Mouse (Mus musculus): Measurements from ENCODE around the gene Ddc. TPM values are rescaled to one million over a fixed set of nuclear protein-coding genes. Genes with fewer than 3 reads are reported as not detected.

Gene Ddc
- polyA plus RNA-seq, 1 experiment from 2014 or later: 112 TPM

- Histone ChIP-seq H3K27ac (ENCODE audit: low read length) (no peak overlapping the region), H3K27me3 (ENCODE audit: control insufficient read depth, insufficient read depth, low read length) (no peaks in the 10 kb centered on the region), H3K4me3 (ENCODE audit: low read length) (no peak overlapping the region), H3K36me3 (ENCODE audit: control insufficient read depth, insufficient read depth) (no peaks in the 10 kb centered on the region), H3K4me1 (ENCODE audit: control insufficient read depth, insufficient read depth, low read length) (no peaks in the 10 kb centered on the region), H3K4me2 (ENCODE audit: low read depth, low read length) (no peak overlapping the region), H3K9me3 (replicated peaks; ENCODE audit: control insufficient read depth, low read length) (no peaks in the 10 kb centered on the region), H3K9ac (ENCODE audit: low read length) (no peak overlapping the region)
- no peak for ATAC-seq (replicated peaks; ENCODE audit: extremely low read depth, insufficient read depth, low FRiP score)
- WGBS: 87% methylated on average over 6 of the region's 6 CpGs
These were observed 119.6 kb downstream of the Ddc start for GRCm38 (mm10) chr11:11778345-11778744.

- no peaks in the 10 kb centered on the region for H3K36me3 ChIP-seq (ENCODE audit: control insufficient read depth, insufficient read depth)
- no peak for ATAC-seq (replicated peaks; ENCODE audit: extremely low read depth, insufficient read depth, low FRiP score)
- H3K9me3 ChIP-seq (replicated peaks; ENCODE audit: control insufficient read depth, low read length): no peaks in the 10 kb centered on the region
- H3K27me3 ChIP-seq (ENCODE audit: control insufficient read depth, insufficient read depth, low read length): no peaks in the 10 kb centered on the region
- no peak overlapping the region for H3K27ac ChIP-seq (ENCODE audit: low read length)
- H3K4me1 ChIP-seq (ENCODE audit: control insufficient read depth, insufficient read depth, low read length): no peaks in the 10 kb centered on the region
- WGBS: 85% methylated on average over 2 of the region's 2 CpGs
- no peak overlapping the region for H3K4me2 ChIP-seq (ENCODE audit: low read depth, low read length)
- H3K4me3 ChIP-seq (ENCODE audit: low read length): no peak overlapping the region
- H3K9ac ChIP-seq (ENCODE audit: low read length): no peak overlapping the region
These were observed 120.1 kb downstream of the Ddc start for GRCm38 (mm10) chr11:11777796-11778195.

- no peak overlapping the region for H3K27ac ChIP-seq (ENCODE audit: low read length)
- H3K9me3 ChIP-seq (replicated peaks; ENCODE audit: control insufficient read depth, low read length): no peaks in the 10 kb centered on the region
- 67% methylated on average over 3 of the region's 3 CpGs for WGBS
- H3K27me3 ChIP-seq (ENCODE audit: control insufficient read depth, insufficient read depth, low read length): no peaks in the 10 kb centered on the region
- no peak overlapping the region for H3K4me3 ChIP-seq (ENCODE audit: low read length)
- H3K4me2 ChIP-seq (ENCODE audit: low read depth, low read length): no peak overlapping the region
- no peaks in the 10 kb centered on the region for H3K4me1 ChIP-seq (ENCODE audit: control insufficient read depth, insufficient read depth, low read length)
- H3K9ac ChIP-seq (ENCODE audit: low read length): no peak overlapping the region
- H3K36me3 ChIP-seq (ENCODE audit: control insufficient read depth, insufficient read depth): no peaks in the 10 kb centered on the region
- no peak for ATAC-seq (replicated peaks; ENCODE audit: extremely low read depth, insufficient read depth, low FRiP score)
These were observed 120.7 kb downstream of the Ddc start for GRCm38 (mm10) chr11:11777246-11777645.

- WGBS: 80% methylated on average over 7 of the region's 7 CpGs
- H3K27me3 ChIP-seq (ENCODE audit: control insufficient read depth, insufficient read depth, low read length): no peaks in the 10 kb centered on the region
These were observed 121.1 kb downstream of the Ddc start for GRCm38 (mm10) chr11:11776822-11777174.

GRCm38 (mm10) chr11:11776071-11776821 is 121.7 kb downstream of the Ddc start:
- 71% methylated on average over 4 of the region's 4 CpGs for WGBS
- Histone ChIP-seq H3K4me2 (ENCODE audit: low read depth, low read length) (no peak overlapping the region), H3K27ac (ENCODE audit: low read length) (no peak overlapping the region), H3K36me3 (ENCODE audit: control insufficient read depth, insufficient read depth) (no peaks in the 10 kb centered on the region), H3K9me3 (replicated peaks; ENCODE audit: control insufficient read depth, low read length) (no peaks in the 10 kb centered on the region), H3K4me1 (ENCODE audit: control insufficient read depth, insufficient read depth, low read length) (no peaks in the 10 kb centered on the region), H3K9ac (ENCODE audit: low read length) (no peak overlapping the region), H3K27me3 (ENCODE audit: control insufficient read depth, insufficient read depth, low read length) (no peaks in the 10 kb centered on the region), H3K4me3 (ENCODE audit: low read length) (no peak overlapping the region)
- no peak for ATAC-seq (replicated peaks; ENCODE audit: extremely low read depth, insufficient read depth, low FRiP score)

More at GRCm38 (mm10) chr11:11776822-11777174, 121.1 kb downstream of the Ddc start:
- Histone ChIP-seq H3K9me3 (replicated peaks; ENCODE audit: control insufficient read depth, low read length) (no peaks in the 10 kb centered on the region), H3K27ac (ENCODE audit: low read length) (no peak overlapping the region), H3K9ac (ENCODE audit: low read length) (no peak overlapping the region), H3K4me3 (ENCODE audit: low read length) (no peak overlapping the region), H3K4me1 (ENCODE audit: control insufficient read depth, insufficient read depth, low read length) (no peaks in the 10 kb centered on the region), H3K36me3 (ENCODE audit: control insufficient read depth, insufficient read depth) (no peaks in the 10 kb centered on the region), H3K4me2 (ENCODE audit: low read depth, low read length) (no peak overlapping the region)
- no peak for ATAC-seq (replicated peaks; ENCODE audit: extremely low read depth, insufficient read depth, low FRiP score)

GRCm38 (mm10) chr11:11774893-11775292 is 123.1 kb downstream of the Ddc start:
- no peak overlapping the region for H3K9ac ChIP-seq (ENCODE audit: low read length)
- ATAC-seq (replicated peaks; ENCODE audit: extremely low read depth, insufficient read depth, low FRiP score): no peak
- no peaks in the 10 kb centered on the region for H3K27me3 ChIP-seq (ENCODE audit: control insufficient read depth, insufficient read depth, low read length)
- H3K4me3 ChIP-seq (ENCODE audit: low read length): no peak overlapping the region
- H3K9me3 ChIP-seq (replicated peaks; ENCODE audit: control insufficient read depth, low read length): no peaks in the 10 kb centered on the region
- WGBS: 75% methylated on average over 5 of the region's 5 CpGs
- no peak overlapping the region for H3K4me2 ChIP-seq (ENCODE audit: low read depth, low read length)
- H3K4me1 ChIP-seq (ENCODE audit: control insufficient read depth, insufficient read depth, low read length): no peaks in the 10 kb centered on the region
- H3K36me3 ChIP-seq (ENCODE audit: control insufficient read depth, insufficient read depth): no peaks in the 10 kb centered on the region
- no peak overlapping the region for H3K27ac ChIP-seq (ENCODE audit: low read length)

GRCm38 (mm10) chr11:11774384-11774783 is 123.6 kb downstream of the Ddc start:
- Histone ChIP-seq H3K27ac (ENCODE audit: low read length) (no peak overlapping the region), H3K27me3 (ENCODE audit: control insufficient read depth, insufficient read depth, low read length) (no peaks in the 10 kb centered on the region), H3K9ac (ENCODE audit: low read length) (no peak overlapping the region), H3K4me1 (ENCODE audit: control insufficient read depth, insufficient read depth, low read length) (no peaks in the 10 kb centered on the region), H3K9me3 (replicated peaks; ENCODE audit: control insufficient read depth, low read length) (no peaks in the 10 kb centered on the region), H3K36me3 (ENCODE audit: control insufficient read depth, insufficient read depth) (no peaks in the 10 kb centered on the region), H3K4me3 (ENCODE audit: low read length) (no peak overlapping the region), H3K4me2 (ENCODE audit: low read depth, low read length) (no peak overlapping the region)
- ATAC-seq (replicated peaks; ENCODE audit: extremely low read depth, insufficient read depth, low FRiP score): no peak
- 84% methylated on average over 4 of the region's 4 CpGs for WGBS

- Histone ChIP-seq H3K4me3 (ENCODE audit: low read length) (no peak overlapping the region), H3K9ac (ENCODE audit: low read length) (no peak overlapping the region), H3K4me2 (ENCODE audit: low read depth, low read length) (no peak overlapping the region), H3K4me1 (ENCODE audit: control insufficient read depth, insufficient read depth, low read length) (no peaks in the 10 kb centered on the region), H3K27me3 (ENCODE audit: control insufficient read depth, insufficient read depth, low read length) (no peaks in the 10 kb centered on the region), H3K36me3 (ENCODE audit: control insufficient read depth, insufficient read depth) (no peaks in the 10 kb centered on the region), H3K27ac (ENCODE audit: low read length) (no peak overlapping the region), H3K9me3 (replicated peaks; ENCODE audit: control insufficient read depth, low read length) (no peaks in the 10 kb centered on the region)
- WGBS: 79% methylated on average over 4 of the region's 4 CpGs
- ATAC-seq (replicated peaks; ENCODE audit: extremely low read depth, insufficient read depth, low FRiP score): no peak
These were observed 125.7 kb downstream of the Ddc start for GRCm38 (mm10) chr11:11772196-11772595.

- no peak overlapping the region for H3K4me3 ChIP-seq (ENCODE audit: low read length)
- H3K27ac ChIP-seq (ENCODE audit: low read length): no peak overlapping the region
- no peak overlapping the region for H3K4me2 ChIP-seq (ENCODE audit: low read depth, low read length)
- H3K9ac ChIP-seq (ENCODE audit: low read length): no peak overlapping the region
- WGBS: 86% methylated on average over 3 of the region's 3 CpGs
- no peak for ATAC-seq (replicated peaks; ENCODE audit: extremely low read depth, insufficient read depth, low FRiP score)
- H3K27me3 ChIP-seq (ENCODE audit: control insufficient read depth, insufficient read depth, low read length): no peaks in the 10 kb centered on the region
- H3K36me3 ChIP-seq (ENCODE audit: control insufficient read depth, insufficient read depth): no peaks in the 10 kb centered on the region
- no peaks in the 10 kb centered on the region for H3K9me3 ChIP-seq (replicated peaks; ENCODE audit: control insufficient read depth, low read length)
- no peaks in the 10 kb centered on the region for H3K4me1 ChIP-seq (ENCODE audit: control insufficient read depth, insufficient read depth, low read length)
These were observed 127.3 kb downstream of the Ddc start for GRCm38 (mm10) chr11:11770691-11771090.

Data from heart, embryonic 16.5 days (tissue).